Mouse (Mus musculus) CH12.LX (cell line): ENCODE data around the gene Romo1. TPM values are rescaled to one million over a fixed set of nuclear protein-coding genes. Genes with fewer than 3 reads are reported as not detected.

Experiments used
- DNase-seq: peaks from one replicate; pipeline ENCODE4 v3.0.0-alpha.2; 2013; ENCODE audit errors: extremely low read depth
- H3K27ac ChIP-seq: 2 replicates; pipeline ENCODE4 v1.5.1; 2012; ENCODE audit warnings: low read depth, mild to moderate bottlenecking, control low read depth, moderate library complexity; ENCODE audit not compliant: insufficient read depth
- H3K27me3 ChIP-seq: replicated peaks from 2 replicates; pipeline ENCODE3; 2012; ENCODE audit warnings: inconsistent platforms
- H3K36me3 ChIP-seq, 2 experiments: replicated peaks in 1 of 2; 2 replicates each; pipeline versions ENCODE3 to v1.6.1; 2012; ENCODE audit warnings: inconsistent platforms in 1 of 2, low read length in 1 of 2, mild to moderate bottlenecking in 1 of 2, mixed read lengths in 1 of 2, moderate library complexity in 1 of 2; ENCODE audit not compliant: control insufficient read depth in 1 of 2, insufficient read depth in 1 of 2
- H3K4me1 ChIP-seq, 2 experiments: 2 replicates each; pipeline ENCODE4 v1.6.1; 2012; ENCODE audit warnings: inconsistent platforms in 1 of 2, moderate library complexity in 1 of 2; ENCODE audit not compliant: insufficient read depth in 2 of 2, control insufficient read depth in 1 of 2
- H3K4me2 ChIP-seq: 2 replicates; pipeline ENCODE4 v1.6.1; 2012; ENCODE audit warnings: low read depth, mild to moderate bottlenecking, control low read depth; ENCODE audit not compliant: poor library complexity, insufficient read depth, severe bottlenecking
- H3K4me3 ChIP-seq, 3 experiments: fragments of 150-350 bp in 1 of 3; sonication (generic) in 1 of 3; replicated peaks in 1 of 3; 2 replicates each; pipeline versions ENCODE3 to v1.5.1; 2011 to 2012; ENCODE audit warnings: low read depth in 2 of 3, low read length in 2 of 3, mild to moderate bottlenecking in 2 of 3, moderate library complexity in 2 of 3, control low read depth in 1 of 3, improper control_type of control experiment in 1 of 3, inconsistent platforms in 1 of 3, mixed read lengths in 1 of 3; ENCODE audit not compliant: poor library complexity in 1 of 3
- H3K79me2 ChIP-seq: replicated peaks from 2 replicates; pipeline ENCODE4 v1.6.1; 2012; ENCODE audit warnings: mild to moderate bottlenecking, moderate library complexity; ENCODE audit not compliant: control insufficient read depth, poor library complexity, insufficient read depth, severe bottlenecking; ENCODE audit errors: extremely low read depth
- H3K9ac ChIP-seq: 2 replicates; pipeline ENCODE4 v1.6.1; 2012; ENCODE audit warnings: low read depth, mild to moderate bottlenecking, control low read depth, moderate library complexity; ENCODE audit not compliant: insufficient read depth
- H3K9me3 ChIP-seq: replicated peaks from 2 replicates; pipeline ENCODE3; 2012; ENCODE audit warnings: low read length, inconsistent platforms, mixed read lengths
- CTCF ChIP-seq, 2 experiments: IDR thresholded peaks in 1 of 2; conservative IDR thresholded peaks in 1 of 2; 2 replicates each; pipeline ENCODE4 v1.5.1; 2011 to 2012; ENCODE audit warnings: low read depth in 2 of 2, low read length in 2 of 2, improper control_type of control experiment in 1 of 2, inconsistent platforms in 1 of 2, mild to moderate bottlenecking in 1 of 2, moderate library complexity in 1 of 2
- E2F4 ChIP-seq: IDR thresholded peaks from 2 replicates; pipeline ENCODE4 v1.6.1; 2011; ENCODE audit warnings: low read depth, low read length, improper control_type of control experiment; ENCODE audit not compliant: insufficient replicate concordance
- ETS1 ChIP-seq: conservative IDR thresholded peaks from 2 replicates; pipeline ENCODE4 v1.6.1; 2012; ENCODE audit warnings: low read depth, mild to moderate bottlenecking, inconsistent platforms, low read length, improper control_type of control experiment, moderate library complexity
- JUN ChIP-seq: IDR thresholded peaks from 2 replicates; pipeline ENCODE4 v1.6.1; 2011; ENCODE audit warnings: low read depth, mild to moderate bottlenecking, low read length, improper control_type of control experiment, moderate library complexity; ENCODE audit not compliant: insufficient read depth
- MAFK ChIP-seq: IDR thresholded peaks from 2 replicates; pipeline ENCODE4 v1.6.1; 2011; ENCODE audit warnings: low read length, improper control_type of control experiment; ENCODE audit not compliant: insufficient replicate concordance
- MAX ChIP-seq: IDR thresholded peaks from 2 replicates; pipeline ENCODE4 v1.6.1; 2011; ENCODE audit warnings: low read length, improper control_type of control experiment
- MEF2A ChIP-seq: IDR thresholded peaks from 2 replicates; pipeline ENCODE4 v1.6.1; 2014; ENCODE audit warnings: low read depth, mild to moderate bottlenecking, inconsistent platforms, low read length, improper control_type of control experiment, borderline replicate concordance
- NELFE ChIP-seq: IDR thresholded peaks from 2 replicates; pipeline ENCODE4 v1.6.1; 2011; ENCODE audit warnings: low read depth, low read length, improper control_type of control experiment
- NRF1 ChIP-seq: IDR thresholded peaks from 2 replicates; pipeline ENCODE4 v1.6.1; 2014; ENCODE audit warnings: low read depth, mild to moderate bottlenecking, inconsistent platforms, low read length, improper control_type of control experiment, moderate library complexity
- POLR2A ChIP-seq: IDR thresholded peaks from 2 replicates; pipeline ENCODE4 v1.6.1; 2011; ENCODE audit warnings: low read depth, mild to moderate bottlenecking, improper control_type of control experiment, low read length
- POLR2AphosphoS2 ChIP-seq: IDR thresholded peaks from 2 replicates; pipeline ENCODE4 v1.6.1; 2011; ENCODE audit warnings: low read depth, low read length, improper control_type of control experiment
- RAD21 ChIP-seq: IDR thresholded peaks from 2 replicates; pipeline ENCODE4 v1.6.1; 2011; ENCODE audit warnings: low read depth, mild to moderate bottlenecking, low read length, improper control_type of control experiment, moderate library complexity
- SMC3 ChIP-seq: IDR thresholded peaks from 2 replicates; pipeline ENCODE4 v1.6.1; 2011; ENCODE audit warnings: low read depth, low read length, improper control_type of control experiment
- TBP ChIP-seq: conservative IDR thresholded peaks from 2 replicates; pipeline ENCODE4 v1.6.1; 2011; ENCODE audit warnings: low read depth, low read length, improper control_type of control experiment
- TCF12 ChIP-seq: IDR thresholded peaks from 2 replicates; pipeline ENCODE4 v1.6.1; 2014; ENCODE audit warnings: low read depth, mild to moderate bottlenecking, inconsistent platforms, low read length, improper control_type of control experiment
- UBTF ChIP-seq: IDR thresholded peaks from 2 replicates; pipeline ENCODE4 v1.6.1; 2012; ENCODE audit warnings: low read depth, mild to moderate bottlenecking, inconsistent platforms, low read length, improper control_type of control experiment, moderate library complexity
- USF1 ChIP-seq: IDR thresholded peaks from 2 replicates; pipeline ENCODE4 v1.6.1; 2014; ENCODE audit warnings: low read depth, mild to moderate bottlenecking, inconsistent platforms, low read length, improper control_type of control experiment
- USF2 ChIP-seq: conservative IDR thresholded peaks from 2 replicates; pipeline ENCODE4 v1.6.1; 2011; ENCODE audit warnings: low read depth, low read length, improper control_type of control experiment
- ZC3H11A ChIP-seq: IDR thresholded peaks from 2 replicates; pipeline ENCODE4 v1.6.1; 2012; ENCODE audit warnings: low read depth, mild to moderate bottlenecking, inconsistent platforms, low read length, improper control_type of control experiment
- ZKSCAN1 ChIP-seq: IDR thresholded peaks from 2 replicates; pipeline ENCODE4 v1.6.1; 2012; ENCODE audit warnings: low read depth, inconsistent platforms, low read length, improper control_type of control experiment, borderline replicate concordance
- dilution Hi-C: fragments of 300-500 bp; cut with MboI; formaldehyde crosslinking; loops from 2 replicates; pipeline ENCODE4 v1.14.3; 2020; ENCODE audit warnings: low sequenced_read_pairs; ENCODE audit not compliant: extremely low pct_unique_long_range_greater_than_20kb, extremely low pct_ligation_motif_present
- in situ Hi-C: fragments of 300-500 bp; cut with MboI; formaldehyde crosslinking; loops from 3 replicates; pipeline ENCODE4 v1.14.3; 2019; ENCODE audit warnings: low sequenced_read_pairs, low pct_ligation_motif_present, low pct_unique_long_range_greater_than_20kb, mixed read lengths
- polyA plus RNA-seq: library from polyadenylated mRNA; unstranded; fragments of >175 nt; gene quantifications from 2 replicates; pipeline ENCODE4 v1.2.1, GENCODE M21; 2012; ENCODE audit warnings: low read depth; ENCODE audit not compliant: insufficient read length
- total RNA-seq, 2 experiments: library from RNA; depleted of rRNA; stranded (reverse); fragments of 300-350 nt in 1 of 2; fragments of >200 nt in 1 of 2; gene quantifications; 2 replicates each; pipeline ENCODE4 v1.2.3; 2012 to 2014

The Romo1 gene
- total and polyA plus RNA-seq, 3 experiments, result 130 to 303 (median 292) TPM

DNA sequence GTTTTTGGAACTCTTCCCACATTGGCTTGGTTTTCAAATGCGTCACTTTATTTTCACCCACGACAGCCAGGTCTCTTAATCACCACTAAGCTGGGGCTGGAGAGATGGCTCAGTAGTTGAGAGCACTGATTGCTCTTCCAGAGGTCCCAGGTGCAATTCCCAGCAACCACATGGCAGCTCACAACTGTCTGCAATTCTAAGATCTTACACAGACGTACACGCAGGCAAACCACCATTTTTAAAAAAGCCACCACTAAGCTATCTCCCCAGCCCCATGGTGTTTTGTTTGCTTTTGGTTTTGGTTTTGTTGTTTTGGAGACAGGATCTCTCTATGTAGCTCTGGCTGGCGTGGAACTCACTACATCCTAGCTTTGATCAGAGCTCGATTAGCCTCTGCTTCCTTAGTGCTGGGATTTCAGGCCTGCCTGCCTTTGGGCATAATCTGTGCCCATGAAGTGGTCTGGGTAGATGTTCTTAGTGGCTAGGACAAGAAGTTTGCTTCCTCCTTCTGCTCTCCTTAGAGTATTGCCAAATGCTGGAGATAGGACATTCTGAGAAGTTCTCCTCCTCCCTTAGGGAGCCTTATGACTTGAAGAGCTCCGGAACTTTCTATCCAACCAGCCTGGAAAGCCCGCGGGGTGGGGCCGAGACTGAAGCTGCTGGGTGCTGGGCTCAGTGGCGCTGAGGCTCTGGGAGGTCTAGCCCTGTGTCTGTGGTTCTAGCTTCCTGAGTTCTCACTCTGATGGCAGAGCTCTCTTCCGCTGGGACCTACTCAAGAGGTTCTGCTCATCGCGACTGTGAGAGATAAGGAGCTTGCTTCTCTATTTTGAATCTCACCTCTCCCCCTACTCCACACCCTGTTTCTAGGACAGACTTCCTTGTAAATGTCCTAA is 46.4 kb downstream of the Romo1 start:
- no peak for DNase-seq
- H3K36me3 ChIP-seq, result no peaks in the 10 kb centered on the region
- H3K27me3 ChIP-seq, result no peaks in the 10 kb centered on the region
- H3K27ac ChIP-seq, result peak overlapping the region; percentile 74
- H3K9ac ChIP-seq, result peak overlapping the region; percentile 70
- TF ChIP-seq MAX (no peak), NELFE (0 out of 2 replicates have a peak, but pooled peaks have one; percentile 9), TCF12 (0 out of 2 replicates have a peak, but pooled peaks have one; percentile 27), POLR2A (peak; percentile 68), JUN (no peak), ZKSCAN1 (no peak), UBTF (0 out of 2 replicates have a peak, but pooled peaks have one; percentile 33), MEF2A (0 out of 2 replicates have a peak, but pooled peaks have one; percentile 26), CTCF (conservative IDR thresholded peaks at IDR 0.05 in 1 of 2, IDR thresholded peaks at IDR 0.05 in 1 of 2; ENCODE audit: low read depth in 2 of 2, low read length in 2 of 2) (no peak), TBP (peak; percentile 14; the same call in 1 of the 2 replicates)
- H3K4me1 ChIP-seq, result peaks cover 9 to 23% of the 10 kb centered on the region in 2 experiments
- in situ Hi-C loops, result no loop called here
- no peaks in the 10 kb centered on the region for H3K9me3 ChIP-seq
- H3K79me2 ChIP-seq, result no peaks in the 10 kb centered on the region
- H3K4me3 ChIP-seq, result peak overlapping the region in 1 of 3 experiments; percentile 9
- dilution Hi-C loops, result no loop called here
- peak overlapping the region; percentile 87 for H3K4me2 ChIP-seq

GRCm38 (mm10) chr2:156191540-156191939 is 47.7 kb downstream of the Romo1 start:
- H3K79me2 ChIP-seq, result no peaks in the 10 kb centered on the region

DNA sequence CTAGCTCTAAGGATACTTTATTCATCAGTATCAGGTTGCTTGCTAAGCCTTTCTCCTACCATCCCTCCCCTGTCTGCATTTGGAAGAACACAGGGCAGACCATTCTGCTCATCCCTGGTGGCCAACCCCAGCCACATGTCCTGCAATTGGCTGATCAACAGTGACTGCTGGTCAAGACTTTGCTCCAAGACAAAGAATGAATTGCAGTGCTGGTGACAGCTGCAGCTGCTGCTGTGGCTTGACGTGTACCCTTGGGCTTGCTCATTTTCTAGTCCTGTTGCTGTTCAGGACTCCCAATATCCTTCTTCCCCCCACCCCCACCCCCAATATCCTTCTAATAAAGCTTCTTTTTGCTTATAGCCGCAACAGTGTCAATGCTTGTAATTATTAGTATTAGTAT is 48.2 kb downstream of the Romo1 start:
- no peak overlapping the region for H3K4me3 ChIP-seq
- peaks cover 2% of the 10 kb centered on the region for H3K79me2 ChIP-seq
- no peak overlapping the region for H3K27ac ChIP-seq
- no peak overlapping the region for H3K4me2 ChIP-seq
- dilution Hi-C loops (no loop called here), in situ Hi-C loops (no loop called here)
- H3K27me3 ChIP-seq, result no peaks in the 10 kb centered on the region
- no peaks in the 10 kb centered on the region for H3K36me3 ChIP-seq
- no peaks in the 10 kb centered on the region for H3K9me3 ChIP-seq
- peaks cover 15 to 29% of the 10 kb centered on the region in 2 experiments for H3K4me1 ChIP-seq
- no peak for DNase-seq
- TF ChIP-seq NRF1 (no peak), USF1 (no peak), POLR2A (no peak), RAD21 (no peak), SMC3 (no peak), POLR2AphosphoS2 (no peak), MAFK (no peak), USF2 (no peak), TBP (no peak), TCF12 (no peak), UBTF (no peak), MAX (no peak), E2F4 (no peak), ZC3H11A (no peak)
- no peak overlapping the region for H3K9ac ChIP-seq

More at GRCm38 (mm10) chr2:156191540-156191939, 47.7 kb downstream of the Romo1 start:
- dilution Hi-C loops (no loop called here), in situ Hi-C loops (no loop called here)
- H3K27me3 ChIP-seq, result no peaks in the 10 kb centered on the region
- H3K9ac ChIP-seq, result no peak overlapping the region
- H3K4me1 ChIP-seq, result peaks cover 15 to 29% of the 10 kb centered on the region in 2 experiments
- TF ChIP-seq UBTF (no peak), CTCF (conservative IDR thresholded peaks at IDR 0.05 in 1 of 2, IDR thresholded peaks at IDR 0.05 in 1 of 2; ENCODE audit: low read depth in 2 of 2, low read length in 2 of 2) (peak in 1 of 2 experiments; percentile 70; a peak in 2 of 4 replicates), ETS1 (no peak)
- no peak overlapping the region for H3K27ac ChIP-seq
- H3K4me2 ChIP-seq, result no peak overlapping the region
- no peak overlapping the region for H3K4me3 ChIP-seq
- no peaks in the 10 kb centered on the region for H3K36me3 ChIP-seq
- DNase-seq, result no peak
- H3K9me3 ChIP-seq, result no peaks in the 10 kb centered on the region
